Mouse (Mus musculus): ENCODE measurements around the gene Msrb3. TPM values are rescaled to one million over a fixed set of nuclear protein-coding genes. Genes with fewer than 3 reads are reported as not detected.

Msrb3 gene
- total RNA-seq, 2 experiments from 2014 or later, result 65.6 to 74.8 TPM

DNA sequence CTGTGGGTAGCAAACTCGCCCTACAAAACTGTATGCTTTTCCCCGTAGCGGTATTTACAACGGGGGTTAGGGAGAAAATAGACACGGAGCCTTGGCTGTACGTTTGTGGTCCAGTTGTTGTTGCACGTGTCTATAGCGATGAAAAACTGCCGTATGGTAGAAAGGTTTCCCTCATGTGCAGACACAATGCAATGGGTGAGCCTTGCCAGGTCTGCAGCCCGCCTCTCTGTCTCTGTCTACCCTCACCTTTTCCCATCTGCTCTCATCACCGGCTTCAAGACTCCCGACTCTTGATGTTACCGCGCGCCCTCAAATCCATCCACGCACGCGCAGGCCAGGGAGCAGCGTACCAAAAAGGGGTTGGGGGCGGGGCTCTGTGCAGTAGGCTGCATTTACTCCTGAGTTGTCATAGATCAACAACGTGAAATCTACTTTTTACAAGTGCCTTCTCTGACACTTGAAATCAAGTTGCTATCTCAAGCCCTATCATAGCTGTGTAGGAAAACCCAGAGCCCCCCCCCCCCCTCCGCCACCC lies 29.6 kb downstream of the Msrb3 start:
- DNase-seq (ENCODE audit: low spot score in 2 of 2), result no peak

DNA sequence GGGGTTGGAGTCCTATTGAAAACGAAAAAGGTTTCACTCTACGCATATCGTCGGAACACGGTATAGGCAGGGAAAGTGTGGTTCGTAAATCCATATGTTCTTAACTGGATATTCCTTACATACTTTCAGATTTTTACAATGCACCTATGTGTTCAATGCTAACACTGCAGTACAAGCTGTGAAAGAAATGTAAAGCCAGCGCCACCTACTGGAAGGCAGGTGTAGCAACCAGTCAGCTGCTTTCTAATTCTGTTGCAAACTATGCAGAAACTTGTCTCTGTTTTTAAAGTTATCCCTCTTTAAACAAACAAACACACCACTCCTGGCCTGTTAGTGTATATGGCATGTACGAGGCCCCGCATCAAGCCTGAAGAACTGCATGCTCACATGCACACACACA lies 34.5 kb downstream of the Msrb3 start:
- DNase-seq (ENCODE audit: low spot score in 2 of 2), result peak in 1 of 2 experiments; percentile 64

DNA sequence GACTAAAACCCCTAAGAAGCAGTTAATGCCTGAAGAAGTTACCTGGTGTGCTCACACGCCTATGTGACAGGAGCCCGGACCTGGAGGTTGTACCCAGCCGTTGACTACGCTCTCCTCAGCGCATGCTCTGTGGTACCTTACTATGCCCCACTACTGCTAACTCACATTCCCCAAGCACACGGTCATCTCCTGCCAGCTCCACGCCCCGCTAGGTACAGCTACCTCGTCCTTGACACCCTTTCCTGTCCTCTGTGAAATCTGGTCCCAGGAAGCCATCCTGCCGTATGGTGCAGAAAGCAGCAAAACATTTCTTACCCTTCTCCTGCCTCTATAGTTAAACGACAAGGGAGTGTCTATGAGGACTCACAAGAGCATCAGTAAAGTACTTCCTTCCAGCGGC lies 37.2 kb downstream of the Msrb3 start:
- DNase-seq (ENCODE audit: low spot score in 2 of 2), result no peak

DNA sequence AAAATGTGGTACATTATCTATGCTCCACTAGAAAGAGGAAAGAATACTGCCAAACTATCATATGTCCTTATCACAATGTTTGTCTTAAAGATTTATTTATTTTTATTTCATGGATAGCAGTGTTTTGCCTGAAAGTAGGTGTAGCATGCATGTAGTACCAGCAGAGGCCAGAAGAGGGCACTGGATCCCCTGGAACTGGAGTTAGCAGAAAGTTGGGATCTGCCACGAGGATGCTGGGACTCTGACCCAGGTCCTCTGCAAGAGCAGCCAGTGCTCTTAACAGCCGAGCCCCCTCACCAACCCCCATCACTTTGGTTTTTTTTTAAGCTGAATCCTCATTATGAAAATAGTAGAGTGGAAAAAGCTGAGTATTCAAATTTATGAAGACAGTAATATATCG lies 37.7 kb downstream of the Msrb3 start:
- DNase-seq (ENCODE audit: low spot score in 2 of 2), result peak in 1 of 2 experiments; percentile 39

DNA sequence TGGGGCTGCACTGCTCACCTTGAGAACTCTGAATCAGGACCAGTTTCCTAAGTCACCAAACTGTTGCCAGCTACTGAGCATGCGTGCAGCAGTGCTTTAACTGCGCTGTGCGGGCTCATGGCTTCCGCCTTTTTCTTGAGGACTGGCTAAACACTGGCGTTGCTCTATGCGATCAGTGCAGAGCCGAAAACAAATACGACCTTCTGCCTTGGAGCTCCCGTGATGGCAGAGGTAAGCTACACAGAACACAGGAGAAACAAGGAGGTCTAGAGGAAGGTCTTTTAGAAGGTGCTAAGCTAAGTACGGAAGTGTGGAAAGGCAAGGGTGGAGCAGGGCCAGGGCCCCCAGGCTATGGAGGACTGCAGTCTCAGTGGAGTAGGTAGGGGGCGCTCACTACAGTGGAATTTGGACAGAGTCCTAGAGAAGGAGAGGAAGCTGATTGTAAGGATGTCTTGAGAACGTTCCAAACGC lies 41.3 kb downstream of the Msrb3 start:
- peak in 1 of 2 experiments; percentile 31 for DNase-seq (ENCODE audit: low spot score in 2 of 2)

DNA sequence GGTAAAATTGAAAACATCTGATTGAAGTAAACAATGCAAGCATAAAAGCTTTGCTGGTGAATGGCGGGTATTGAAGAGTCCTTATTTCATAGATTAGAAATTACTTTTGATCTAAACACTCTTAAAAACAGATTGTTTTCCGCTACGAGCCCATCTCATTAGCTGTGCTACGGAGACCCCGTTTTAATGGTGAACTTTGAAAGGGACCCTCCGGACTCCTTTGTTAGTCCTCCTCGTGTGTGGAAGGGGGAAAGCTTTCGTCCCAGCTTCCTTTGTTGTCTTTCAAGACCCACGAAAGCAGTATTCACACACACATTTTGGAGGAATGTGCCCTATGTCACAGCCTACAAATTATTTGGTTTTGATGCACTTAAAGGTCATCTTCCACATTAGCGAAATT lies 44.6 kb downstream of the Msrb3 start:
- DNase-seq (ENCODE audit: low spot score in 2 of 2), result no peak

DNA sequence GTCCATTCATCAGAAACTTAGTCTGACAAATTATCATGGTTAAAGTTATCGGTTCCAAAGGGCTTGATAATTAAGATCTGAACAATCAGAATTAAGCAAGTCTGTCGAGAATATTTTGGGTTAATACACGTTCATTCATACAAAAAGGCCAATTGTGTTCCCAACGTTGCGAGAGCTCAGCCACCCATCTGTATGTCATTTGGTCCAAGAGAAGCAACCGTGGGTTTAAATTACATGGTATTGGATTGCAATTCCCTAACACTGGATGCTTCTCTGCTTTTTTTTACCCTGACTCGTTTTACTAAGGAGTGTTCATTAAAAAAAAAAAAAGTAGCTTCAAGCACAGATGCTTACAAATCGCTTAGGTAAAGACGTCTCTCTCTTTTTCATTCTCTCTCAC lies 45.1 kb downstream of the Msrb3 start:
- no peak for DNase-seq (ENCODE audit: low spot score in 2 of 2)

DNA sequence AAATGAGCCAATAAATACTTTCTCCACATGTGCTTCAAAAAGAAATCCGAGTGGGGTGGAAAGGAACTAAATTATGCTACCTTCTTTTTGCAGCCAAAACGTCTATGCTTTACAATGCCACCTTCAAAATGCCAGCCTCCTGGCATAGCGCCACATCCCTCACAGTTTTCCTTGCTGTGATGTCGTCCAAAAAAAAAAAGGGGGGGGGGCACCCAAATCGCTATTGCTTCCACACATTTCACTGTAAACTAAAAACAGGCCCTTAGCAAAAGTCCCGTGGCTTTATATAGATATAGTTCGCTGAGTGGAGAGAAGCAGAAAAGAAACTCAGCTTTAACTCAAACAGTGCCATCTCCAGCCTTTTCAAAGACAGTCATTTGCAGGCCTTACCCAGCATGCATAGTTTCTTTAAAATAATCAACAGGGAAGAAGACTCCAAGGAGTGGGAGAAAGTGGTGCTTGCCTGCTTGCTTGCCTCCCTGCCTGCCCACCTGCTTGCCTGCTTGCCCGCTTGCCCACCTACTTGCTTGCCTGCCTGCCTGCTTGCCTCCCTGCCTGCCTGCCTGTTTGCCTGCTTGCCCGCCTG lies 47.6 kb downstream of the Msrb3 start:
- DNase-seq (ENCODE audit: low spot score in 2 of 2), result peak in 1 of 2 experiments; percentile 29

DNA sequence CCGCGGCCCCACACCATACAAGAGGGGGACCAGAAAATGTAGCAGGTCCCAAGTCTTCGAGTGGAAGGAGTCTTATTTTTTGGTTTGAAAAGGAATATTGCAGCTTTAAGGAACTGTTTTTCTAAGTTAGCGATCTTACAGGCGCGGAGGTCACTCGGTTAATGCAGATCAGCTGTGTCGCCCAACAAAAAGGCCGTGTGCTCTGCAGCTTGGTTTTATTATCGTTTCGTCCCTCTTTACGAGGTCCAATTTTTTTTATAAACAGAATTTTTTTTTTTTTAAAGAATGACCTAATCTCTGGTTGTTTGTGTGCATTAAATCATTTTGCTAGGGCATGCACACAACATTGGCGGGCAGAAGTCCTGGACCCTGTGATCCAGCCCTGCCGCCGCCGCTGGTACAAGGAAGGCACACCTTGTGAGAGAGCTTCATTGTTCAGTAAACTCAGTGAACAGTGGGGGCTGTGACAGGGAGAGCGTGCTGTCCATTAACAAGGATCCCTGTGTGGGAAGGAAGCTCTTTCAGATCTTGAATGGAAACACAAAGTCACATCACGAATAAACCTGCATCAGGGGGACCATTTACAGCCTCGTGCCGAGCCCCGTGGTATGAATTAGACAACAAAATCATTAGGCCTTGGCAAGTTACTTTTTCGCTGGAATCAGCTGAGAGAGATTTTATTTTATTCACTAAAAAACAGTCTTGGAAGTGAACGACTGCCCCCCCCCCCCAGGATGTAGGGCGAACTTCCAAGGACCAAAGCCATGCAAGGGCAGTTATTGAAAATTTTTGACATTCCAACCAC lies 48.3 kb downstream of the Msrb3 start:
- DNase-seq (ENCODE audit: low spot score in 2 of 2), result no peak

DNA sequence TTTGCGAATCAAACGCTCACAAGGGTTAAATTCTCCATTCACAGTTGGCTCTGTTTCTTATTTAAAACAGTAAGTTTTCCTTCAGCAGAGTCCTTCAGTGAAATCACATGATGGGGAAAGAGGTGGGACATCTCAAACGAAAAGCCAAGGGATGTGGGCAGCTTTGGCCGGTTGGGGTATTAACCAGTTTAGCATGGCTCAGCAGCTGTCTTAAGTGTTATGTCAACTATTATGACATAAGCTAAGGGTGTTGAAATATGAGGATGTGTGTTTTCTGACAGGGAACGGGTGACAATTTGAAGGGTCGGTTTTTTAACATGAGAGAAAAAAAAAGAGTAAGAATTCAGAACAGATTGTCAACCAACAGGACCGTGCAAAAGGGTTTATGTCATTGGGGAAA lies 50.2 kb downstream of the Msrb3 start:
- no peak for DNase-seq (ENCODE audit: low spot score in 2 of 2)

DNA sequence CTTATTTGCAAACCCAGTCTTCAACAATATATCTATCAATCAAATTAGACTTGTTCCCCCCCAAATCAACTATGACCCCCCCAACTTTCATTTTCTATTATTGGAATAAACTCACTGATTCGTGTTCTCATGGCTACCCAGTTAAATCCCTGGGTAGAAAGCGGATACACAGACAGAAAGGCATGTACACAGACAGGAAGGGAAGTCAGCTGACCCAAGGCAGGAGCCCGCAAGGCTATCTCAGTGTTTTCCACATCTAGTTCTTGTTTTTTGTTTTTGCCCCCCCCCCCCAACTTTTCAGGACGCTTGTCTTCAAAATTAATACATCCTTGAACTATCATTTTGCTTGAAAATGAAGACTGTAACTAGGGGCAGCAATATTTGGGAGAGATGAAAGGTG lies 51.1 kb downstream of the Msrb3 start:
- no peak for DNase-seq (ENCODE audit: low spot score in 2 of 2)

DNA sequence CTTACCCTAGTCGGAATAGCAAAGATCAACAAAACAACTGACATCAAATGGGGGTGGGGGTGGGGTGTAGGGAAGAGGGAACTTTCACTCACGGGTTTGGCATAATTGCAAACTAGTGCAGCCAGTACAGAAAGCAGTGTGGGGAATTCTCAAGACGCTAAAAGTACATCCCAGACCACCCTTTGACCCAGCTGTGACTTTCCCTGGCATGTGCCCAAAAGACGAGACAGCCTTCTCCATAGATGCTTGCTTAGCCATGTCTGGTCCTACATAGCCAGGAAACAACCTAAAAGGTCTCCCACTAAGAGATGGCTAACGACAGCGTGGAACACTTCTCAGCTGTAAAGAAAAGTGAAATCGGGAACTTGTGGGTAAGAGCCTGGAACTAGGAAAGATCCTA lies 58.9 kb downstream of the Msrb3 start:
- no peak for DNase-seq (ENCODE audit: low spot score in 2 of 2)

DNA sequence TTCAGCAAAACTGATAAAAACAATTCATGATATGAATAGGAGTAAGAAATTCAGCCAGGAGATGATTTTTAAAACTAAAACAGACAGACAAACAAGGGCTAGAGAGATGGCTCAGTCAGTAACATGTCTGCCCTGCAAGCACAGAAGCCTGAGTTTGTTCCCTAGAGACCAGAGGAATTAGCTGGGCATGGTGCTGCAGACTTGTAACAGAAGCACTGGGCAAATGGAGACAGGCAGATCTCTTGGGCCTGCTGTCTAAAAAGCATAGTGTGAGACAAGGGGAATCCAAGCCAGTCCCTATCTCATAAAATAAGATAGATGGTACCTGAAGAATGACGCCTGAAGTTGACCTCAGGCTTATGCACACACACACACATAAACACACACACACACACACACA lies 64.4 kb downstream of the Msrb3 start:
- DNase-seq (ENCODE audit: low spot score in 2 of 2), result no peak

DNA sequence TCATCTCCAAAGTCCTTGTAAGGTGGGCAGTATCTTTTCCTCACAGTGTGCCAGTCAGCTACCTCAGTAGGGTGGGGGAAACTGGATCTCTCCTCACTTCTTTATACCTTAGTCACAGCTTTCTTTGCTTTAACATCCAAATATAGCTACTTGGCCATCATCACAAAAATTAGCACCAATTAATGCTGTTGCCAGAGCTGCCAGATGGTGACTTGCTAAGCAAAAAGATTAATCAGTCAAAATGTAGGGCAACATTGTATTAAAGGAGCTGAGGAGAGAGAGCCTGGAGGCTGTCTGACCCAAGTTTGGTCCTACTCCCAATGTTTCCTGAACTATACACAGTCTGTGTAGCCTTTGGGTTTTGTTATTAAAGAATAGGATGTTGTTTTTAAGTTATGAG lies 65.1 kb downstream of the Msrb3 start:
- no peak for DNase-seq (ENCODE audit: low spot score in 2 of 2)

DNA sequence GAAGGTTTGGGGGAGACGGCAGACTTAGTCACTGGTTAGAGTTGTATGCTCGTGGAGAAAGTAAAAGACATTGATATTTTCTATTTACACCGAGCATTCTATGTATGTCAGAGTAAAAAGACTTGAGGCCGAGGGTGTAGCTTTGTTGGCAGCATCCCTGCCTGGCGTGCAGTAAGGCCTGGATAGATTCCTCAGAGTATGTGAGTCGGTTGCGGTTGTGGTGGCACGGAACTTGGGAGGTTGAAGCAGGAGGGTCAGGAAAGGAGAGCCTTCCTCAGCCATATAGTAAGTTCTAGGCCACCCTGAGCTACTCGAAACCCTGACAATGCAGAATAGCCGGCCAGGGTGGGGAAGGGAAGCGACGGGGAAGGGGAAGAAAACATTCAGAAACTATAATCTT lies 71.1 kb downstream of the Msrb3 start:
- no peak for DNase-seq (ENCODE audit: low spot score in 2 of 2)

DNA sequence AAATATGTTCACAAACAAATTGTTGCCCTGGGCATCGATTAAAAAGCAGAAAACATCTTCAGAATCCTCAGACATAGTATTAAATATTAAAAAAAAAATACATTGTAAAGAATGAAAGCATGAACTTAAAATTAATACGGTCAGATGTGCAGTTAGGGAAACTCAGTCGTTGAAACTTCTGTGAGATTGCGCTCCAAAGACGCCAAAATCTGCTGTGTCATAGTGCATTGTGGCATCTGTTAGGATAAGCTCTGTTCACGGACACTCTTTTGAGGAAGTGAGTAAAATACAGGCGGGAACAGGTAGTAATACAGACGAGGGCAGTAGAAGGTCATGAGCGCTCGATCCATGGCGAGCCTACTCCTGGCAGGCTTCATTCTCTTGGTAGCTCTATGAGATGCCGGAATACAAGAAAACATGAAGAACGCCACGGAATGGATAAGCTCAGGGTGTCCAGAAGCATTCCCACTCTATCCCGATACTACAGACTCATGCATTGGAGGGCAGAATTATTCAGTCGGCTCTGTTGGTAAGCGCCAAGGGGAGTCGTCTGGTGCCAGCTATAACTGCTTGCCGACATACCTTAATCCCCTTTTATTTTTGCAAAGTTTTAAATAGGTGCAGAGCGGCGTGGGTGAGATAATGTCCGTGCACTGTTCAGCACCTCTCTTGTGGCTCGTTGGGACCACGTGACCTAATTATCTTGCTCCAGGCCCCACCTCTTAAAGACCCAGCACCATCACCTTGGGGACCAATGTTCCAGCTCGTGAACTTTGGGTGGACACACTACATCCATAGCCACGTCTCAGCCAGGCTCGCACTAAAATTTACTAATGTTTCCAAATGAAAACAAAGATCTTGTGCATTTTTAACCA lies 71.9 kb downstream of the Msrb3 start:
- DNase-seq (ENCODE audit: low spot score in 2 of 2), result no peak

DNA sequence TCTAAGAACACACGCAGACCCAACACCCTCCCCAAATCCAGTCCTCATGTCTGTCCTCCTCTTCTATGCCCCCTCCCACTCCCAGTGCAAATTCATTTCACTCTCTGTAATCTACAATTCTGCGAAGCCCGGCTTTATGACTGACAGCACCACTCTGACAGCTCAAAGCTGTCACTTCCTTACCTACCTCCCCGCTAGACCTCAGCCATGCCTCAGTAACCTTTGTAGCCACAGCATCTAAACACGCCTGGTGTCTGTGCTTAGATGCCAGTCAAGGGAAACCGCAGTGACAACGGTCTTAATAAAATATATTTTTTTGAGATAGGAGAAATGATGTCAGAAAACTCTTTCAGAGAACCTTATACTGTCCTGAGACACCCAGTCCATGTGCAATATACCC lies 72.5 kb downstream of the Msrb3 start:
- DNase-seq (ENCODE audit: low spot score in 2 of 2), result no peak

DNA sequence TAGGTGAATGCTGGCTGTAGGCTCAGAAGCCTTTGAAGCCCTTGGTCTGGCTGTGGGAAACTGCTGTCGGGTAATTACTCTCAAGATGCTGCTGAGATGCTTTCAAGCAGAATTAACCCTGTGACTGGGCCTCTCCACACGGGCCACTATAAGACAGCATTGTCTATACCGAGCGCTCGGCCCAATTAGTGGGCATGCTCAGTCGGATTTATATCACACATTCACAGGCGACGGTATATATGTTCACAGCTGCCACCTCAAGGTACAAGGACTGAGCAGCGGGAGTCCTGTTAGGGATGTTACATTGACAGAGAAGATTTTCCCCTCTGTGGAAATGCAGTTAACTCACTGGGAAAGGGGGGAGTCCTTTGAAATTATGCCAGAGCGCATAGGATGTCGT lies 73.3 kb downstream of the Msrb3 start:
- no peak for DNase-seq (ENCODE audit: low spot score in 2 of 2)

DNA sequence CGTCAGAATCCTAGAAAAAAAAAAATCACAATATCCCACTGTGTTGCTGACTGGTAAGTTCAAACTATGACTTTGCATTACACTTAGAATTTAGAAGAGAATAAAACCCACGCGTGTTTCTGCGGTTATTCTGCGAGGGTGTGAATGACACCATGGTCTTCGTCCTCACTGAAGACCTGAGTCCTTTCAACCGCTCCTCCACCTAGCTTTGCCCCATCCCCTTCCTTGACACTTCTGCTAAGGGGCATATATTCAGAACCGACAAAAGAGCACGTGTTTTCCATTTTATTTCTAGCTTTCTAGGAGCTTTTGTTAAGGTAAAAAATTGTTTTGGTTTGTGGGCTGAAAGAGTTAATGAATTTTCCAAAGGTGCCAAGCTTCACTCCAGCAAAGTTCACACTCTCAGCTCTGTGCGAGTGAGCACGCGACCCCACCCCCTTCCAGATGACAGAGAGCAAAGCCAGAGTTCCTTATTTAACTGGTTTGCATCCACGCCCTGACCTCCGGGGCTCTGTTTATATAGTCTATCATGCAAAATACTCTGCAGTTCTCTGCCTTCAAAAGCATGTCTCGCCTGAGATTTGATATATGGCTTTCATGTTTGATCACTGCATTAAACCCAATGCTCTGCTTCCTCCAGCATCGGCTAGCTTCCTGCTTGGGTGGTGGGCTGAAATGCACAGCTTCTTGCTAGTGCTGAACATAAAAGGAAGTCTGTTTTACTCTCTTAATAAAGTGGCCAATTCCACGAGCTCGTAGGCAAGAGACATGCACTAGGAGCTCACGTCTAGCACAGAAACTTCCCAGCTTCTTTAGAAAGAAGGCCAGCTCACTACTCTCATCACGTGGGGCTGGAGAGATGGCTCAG lies 77.2 kb downstream of the Msrb3 start:
- DNase-seq (ENCODE audit: low spot score in 2 of 2), result no peak

DNA sequence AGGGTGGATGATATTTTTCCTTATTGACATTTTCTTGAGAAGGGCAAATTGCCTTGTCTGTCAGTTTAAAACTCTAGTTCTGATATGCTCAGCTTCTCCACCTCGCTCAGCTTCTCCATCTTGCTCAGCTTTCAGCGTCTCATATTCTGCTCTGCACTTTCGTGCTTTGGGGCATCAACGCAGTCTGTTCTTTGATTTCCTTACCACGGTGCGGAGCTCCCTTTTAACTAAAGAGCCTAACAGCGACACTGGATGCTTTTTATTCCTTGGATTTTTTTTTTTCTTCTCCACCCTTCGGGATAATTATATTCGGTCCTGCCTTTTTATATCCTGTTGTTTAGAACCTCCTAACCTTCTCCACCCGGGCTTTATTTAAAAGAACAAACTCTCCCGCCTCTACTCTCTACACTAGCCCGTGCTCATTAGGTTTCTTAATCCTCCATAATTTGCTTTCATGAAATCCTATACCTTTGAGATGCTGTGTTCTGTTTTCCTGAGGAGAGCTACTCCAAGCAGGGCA lies 78.1 kb downstream of the Msrb3 start:
- no peak for DNase-seq (ENCODE audit: low spot score in 2 of 2)
